Mouse (Mus musculus) liver, embryonic 14.5 days (tissue): ENCODE results near the gene Kank4.

Experiments
- CTCF ChIP-seq: IDR thresholded peaks from 2 replicates; pipeline ENCODE4 v1.5.1; 2016; ENCODE audit warnings: antibody characterized with exemption, low read depth, control low read depth
- EP300 ChIP-seq: IDR thresholded peaks from 2 replicates; pipeline ENCODE4 v1.6.1; 2016; ENCODE audit warnings: antibody characterized with exemption, low read depth

GRCm38 (mm10) chr4:98846396-98846795 is 29.1 kb upstream of the Kank4 start:
- no peak for TF ChIP-seq CTCF
- no peak for TF ChIP-seq EP300
